Mouse (Mus musculus) left cerebral cortex, adult 18-20 months (tissue): ENCODE data around the gene Apoc1. TPM values are rescaled to one million over a fixed set of nuclear protein-coding genes. Genes with fewer than 3 reads are reported as not detected.
"Not testable (repeated sequence)": the region's sequence is repeated elsewhere in the genome, so short reads cannot be mapped to it uniquely, and the experiment has no call there.

Source experiments
- DNase-seq, 2 experiments: peaks; one replicate each; pipeline ENCODE4 v3.0.0; 2021 to 2022; ENCODE audit warnings: low spot score in 2 of 2, mixed read lengths in 1 of 2
- total RNA-seq, 2 experiments: library from RNA; stranded (reverse); gene quantifications; 2 replicates each; pipeline ENCODE4 v1.2.3; 2021

Apoc1 gene
- total RNA-seq, 2 experiments from 2014 or later, result 3.9 to 5.3 TPM

DNA sequence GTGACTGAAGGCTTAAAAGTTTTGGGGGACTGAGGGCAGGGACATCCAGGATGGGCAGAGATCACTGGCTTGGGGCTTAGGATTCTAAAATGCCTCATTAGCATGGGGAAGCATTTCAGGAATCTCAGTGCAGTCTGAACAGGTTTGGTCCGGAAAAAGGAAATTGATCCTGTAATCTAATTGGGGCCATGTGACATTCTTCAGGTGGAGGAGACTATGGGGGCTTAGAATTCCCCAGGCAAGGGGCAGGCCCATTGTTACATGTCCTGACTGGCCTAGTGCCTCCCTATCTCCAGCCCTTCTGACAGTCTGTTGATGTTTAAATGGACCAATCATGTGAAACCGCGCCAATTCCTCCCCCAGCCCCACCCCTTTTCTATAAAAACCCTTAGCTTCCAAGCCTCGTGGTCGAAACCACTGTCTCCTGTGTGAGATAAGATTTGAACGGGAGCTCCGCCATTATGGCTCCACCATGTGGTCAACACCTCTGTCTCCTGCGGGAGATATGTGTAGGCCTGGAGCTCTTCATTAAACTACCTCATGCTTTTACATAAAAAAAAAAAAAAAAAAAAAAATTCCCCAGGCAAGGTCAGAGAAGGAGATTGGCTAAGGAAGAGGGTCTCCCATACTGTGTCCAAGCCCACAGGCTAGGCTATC lies 5.4 kb downstream of the Apoc1 start:
- DNase-seq, result not testable (repeated sequence)

DNA sequence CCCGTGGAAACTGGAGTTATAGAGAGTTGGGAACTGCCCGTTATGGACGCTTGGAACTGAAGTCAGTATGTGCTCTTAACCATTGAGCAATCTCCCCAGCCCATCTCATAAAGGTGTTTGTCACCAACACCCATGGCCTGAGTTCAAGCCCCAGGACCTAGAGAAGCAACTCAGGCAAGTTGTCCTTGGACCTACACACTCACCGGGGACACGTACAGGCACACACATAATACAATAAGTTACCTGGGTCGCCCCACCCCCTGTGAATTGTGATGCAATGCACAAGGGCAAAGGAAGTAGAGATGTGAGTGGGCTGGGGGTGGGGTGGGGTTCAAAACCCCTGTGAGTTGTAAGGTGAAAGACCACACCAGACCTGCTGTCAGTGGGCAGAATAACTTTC lies 5.9 kb downstream of the Apoc1 start:
- no peak for DNase-seq

DNA sequence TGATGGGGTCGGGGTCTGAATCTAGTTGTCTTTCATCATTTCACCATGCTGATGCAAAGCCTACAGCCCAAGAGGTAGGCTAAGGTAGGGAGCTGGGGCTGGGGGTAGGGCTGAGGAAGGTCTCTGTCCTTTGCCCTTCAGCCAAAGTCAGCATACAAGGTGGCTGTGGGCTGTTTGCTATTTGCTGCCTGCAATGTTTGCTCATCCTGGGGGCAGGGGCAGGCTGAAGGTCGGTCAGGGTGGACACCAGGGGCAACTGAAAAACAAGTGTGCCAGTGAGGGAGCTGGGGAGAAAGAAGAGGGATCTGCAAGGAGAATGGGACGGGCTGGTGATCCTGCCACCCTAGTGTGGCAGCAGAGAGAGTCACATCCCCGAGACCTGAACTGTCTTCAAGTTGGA lies 7.1 kb downstream of the Apoc1 start:
- DNase-seq, result no peak

- no peak for DNase-seq
Observed at GRCm38 (mm10) chr7:19683771-19684201, 8.7 kb downstream of the Apoc1 start.

GRCm38 (mm10) chr7:19682979-19683378 lies 9.5 kb downstream of the Apoc1 start:
- DNase-seq, result no peak

- no peak for DNase-seq
Observed at GRCm38 (mm10) chr7:19681202-19681694, 11.2 kb downstream of the Apoc1 start, which contains the start of the genes Gm44805 and Apoc4. Gene Gm44805, minus strand, starts transcription at chr7:19681423. Gene Apoc4, minus strand, starts transcription at chr7:19681479.

GRCm38 (mm10) chr7:19680702-19681101 lies 11.8 kb downstream of the Apoc1 start:
- DNase-seq, result no peak

GRCm38 (mm10) chr7:19678901-19679300 lies 13.6 kb downstream of the Apoc1 start:
- no peak for DNase-seq

- DNase-seq, result no peak
Observed at GRCm38 (mm10) chr7:19677872-19678271, 14.6 kb downstream of the Apoc1 start, which contains the start of gene Apoc2. Gene Apoc2, minus strand, starts transcription at chr7:19677941.

- DNase-seq, result no peak
Observed at GRCm38 (mm10) chr7:19676662-19677061, 15.8 kb downstream of the Apoc1 start.

GRCm38 (mm10) chr7:19675824-19676223 lies 16.6 kb downstream of the Apoc1 start:
- DNase-seq, result no peak

DNA sequence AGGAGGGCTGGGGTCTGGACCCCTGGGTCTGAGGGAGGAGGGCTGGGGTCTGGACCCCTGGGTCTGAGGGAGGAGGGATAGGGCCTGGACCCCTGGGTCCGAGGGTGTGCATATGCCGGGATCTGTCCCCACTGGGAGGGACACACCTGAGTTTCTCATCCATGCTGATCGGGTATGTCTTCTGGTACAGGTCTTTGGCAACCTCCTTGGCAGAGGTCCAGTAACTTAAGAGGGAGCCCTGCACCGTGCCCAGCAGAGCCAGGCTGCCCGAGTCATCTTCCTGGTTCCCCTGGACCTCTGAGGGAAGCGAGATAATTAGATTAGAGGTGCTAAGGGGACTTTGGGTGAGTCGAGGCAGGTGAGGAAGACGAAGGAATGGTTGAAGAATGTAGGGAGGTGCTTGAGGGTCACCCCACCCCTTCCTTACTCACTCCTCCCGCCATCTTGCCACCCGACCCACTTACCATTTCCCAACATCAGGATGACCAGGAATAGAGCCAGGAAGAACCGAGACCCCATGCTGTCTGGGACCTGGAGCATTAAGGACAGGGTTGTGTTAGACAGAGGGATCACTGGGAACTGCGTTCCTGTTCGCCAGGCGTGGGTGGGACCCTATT lies 19.3 kb downstream of the Apoc1 start:
- DNase-seq, result no peak

DNA sequence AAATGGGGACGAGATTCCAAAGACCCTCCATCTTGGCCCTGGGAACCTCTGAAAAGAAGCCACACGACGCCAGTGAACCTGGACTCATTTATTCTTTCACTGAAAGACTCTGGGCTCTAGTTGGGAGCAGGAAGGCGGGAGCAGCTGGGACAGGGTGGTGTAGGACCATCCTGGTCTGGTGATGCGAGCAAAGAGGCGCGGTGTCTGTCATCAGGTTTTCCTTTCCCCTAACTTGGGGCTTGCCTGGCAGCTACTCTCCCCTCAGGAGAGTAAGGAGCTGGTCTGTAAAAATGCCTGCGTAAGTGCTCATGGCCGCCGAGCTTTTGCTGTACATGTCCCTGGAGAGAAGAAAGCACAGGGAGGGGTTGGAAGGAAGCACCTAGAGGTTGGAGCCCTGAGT lies 20.9 kb downstream of the Apoc1 start:
- no peak for DNase-seq

DNA sequence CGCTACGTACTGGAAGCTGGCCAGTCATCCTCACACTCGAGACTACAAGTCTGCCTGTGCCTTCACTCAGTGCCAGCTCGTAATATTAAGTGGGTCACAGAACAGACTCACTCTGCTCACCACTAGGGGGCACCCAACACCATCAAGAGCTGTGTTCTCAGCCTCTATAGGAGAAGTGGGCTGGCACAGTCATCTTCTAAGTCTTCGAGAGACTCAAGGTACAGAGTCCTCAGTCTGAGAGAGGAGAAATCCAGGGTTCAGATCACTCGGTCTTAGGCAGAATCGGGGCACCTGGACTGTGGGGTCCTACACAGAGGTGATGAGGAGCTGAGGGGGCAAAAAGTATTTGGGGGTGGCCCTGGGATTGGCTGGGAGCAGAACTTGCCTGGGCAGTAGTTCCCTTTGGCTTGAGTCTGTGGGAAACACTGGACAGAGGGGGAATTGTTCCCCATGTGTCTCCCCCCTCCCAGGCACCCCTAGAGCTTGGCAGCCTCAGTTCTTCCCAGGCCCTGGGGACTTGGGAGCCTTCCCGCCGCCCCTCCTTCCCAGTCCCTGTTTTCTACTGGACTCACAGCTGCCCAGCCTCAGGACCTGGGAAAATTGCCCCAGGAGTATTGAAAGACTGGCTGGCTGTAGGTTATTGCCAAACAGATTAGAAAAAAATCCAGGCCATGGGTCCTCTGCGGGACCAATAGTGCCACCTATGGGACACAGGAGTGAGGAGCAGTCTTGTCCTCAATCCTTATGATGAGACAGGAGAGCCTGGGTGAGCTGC lies 23.3 kb downstream of the Apoc1 start:
- DNase-seq, result peak; percentile 92 to 97

DNA sequence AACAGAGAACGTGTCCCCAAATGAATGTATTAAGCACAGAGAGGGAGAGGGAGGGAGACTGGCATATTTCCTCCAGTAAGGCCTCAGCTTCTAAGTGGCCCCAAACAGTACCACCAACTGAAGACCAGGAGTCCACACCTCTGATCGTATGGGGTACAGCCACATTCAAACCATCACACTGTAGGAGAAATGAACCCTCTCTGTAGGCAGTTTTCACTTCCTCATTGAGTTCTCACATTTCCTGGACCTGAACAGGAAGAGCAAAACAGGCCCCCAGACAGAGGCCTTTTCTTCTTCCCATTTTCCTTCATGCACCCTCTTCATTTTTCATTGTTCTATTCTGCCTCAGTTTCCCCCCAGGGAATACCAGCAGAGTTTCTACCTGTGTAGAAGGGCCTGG lies 25.0 kb downstream of the Apoc1 start:
- DNase-seq, result no peak

- no peak for DNase-seq
Observed at GRCm38 (mm10) chr7:19666750-19667149, 25.7 kb downstream of the Apoc1 start.

GRCm38 (mm10) chr7:19664955-19665841 lies 27.3 kb downstream of the Apoc1 start, which contains the start of gene Clptm1:
Gene Clptm1, minus strand, starts transcription at chr7:19665033.
- peak; percentile 97 to 99 for DNase-seq

- DNase-seq, result peak in 1 of 2 experiments; percentile 14
Observed at GRCm38 (mm10) chr7:19664455-19664954, 28.0 kb downstream of the Apoc1 start.

DNA sequence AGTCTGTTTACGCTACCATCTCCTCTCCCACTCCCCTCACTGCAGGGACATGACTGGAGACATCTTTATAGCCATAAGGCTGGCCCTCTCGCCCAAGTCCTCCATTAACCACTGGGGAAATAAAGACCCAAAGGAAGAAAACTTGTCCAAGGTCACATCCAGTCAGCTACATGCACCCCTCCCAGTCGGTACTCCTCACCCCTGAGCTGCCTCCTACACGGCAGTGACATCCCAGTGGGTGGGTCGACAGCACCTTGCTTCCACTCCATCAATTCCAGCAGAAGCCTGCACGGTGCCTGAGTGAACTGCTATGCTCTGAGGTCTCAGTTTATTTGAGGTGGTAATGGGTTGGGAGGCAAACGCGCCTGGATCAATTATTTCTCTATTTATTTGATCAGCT lies 28.5 kb downstream of the Apoc1 start:
- DNase-seq, result no peak

GRCm38 (mm10) chr7:19652614-19653013 lies 39.8 kb downstream of the Apoc1 start:
- no peak for DNase-seq
